ENCODE assay signal across 19 mouse cellular contexts in genomic region chr3:138763941-138764340, GRCm38 (mm10).
"Had no signal": no experiment of that assay in that cellular context is flagged by ENCODE, and none has a peak within 500 bp of the region (broad histone marks: within the 10 kb centered on the region; RNA-seq: fewer than 3 reads in every experiment).

No protein-coding gene starts in this region.

- ATAC-seq: midbrain, embryonic 13.5 days; midbrain, embryonic 15.5 days had no signal

- H3K9ac ChIP-seq: lung, embryonic 14.5 days; midbrain, embryonic 13.5 days; midbrain, embryonic 15.5 days; neural tube, embryonic 13.5 days; neural tube, embryonic 15.5 days had no signal

- H3K4me3 ChIP-seq: megakaryocyte, embryonic 14.5 days; midbrain, embryonic 13.5 days; midbrain, embryonic 15.5 days; myocyte; neural tube, embryonic 13.5 days; neural tube, embryonic 15.5 days had no signal

- H3K4me2 ChIP-seq: lung, embryonic 14.5 days; midbrain, embryonic 11.5 days; midbrain, embryonic 13.5 days; midbrain, embryonic 15.5 days; neural tube, embryonic 13.5 days; neural tube, embryonic 15.5 days had no signal

- DNase-seq: lung, adult 18-20 months; lung, embryonic 14.5 days; lung, postnatal 14 days; lung, postnatal 36 days; retina, postnatal 1 day; right cerebral cortex, adult 18-20 months; right cerebral cortex, postnatal 25 days; right cerebral cortex, postnatal 4 days; spleen, adult 18-20 months; thymus, adult 18-20 months; thymus, postnatal 14 days; thymus, postnatal 36 days had no signal

- H3K27me3 ChIP-seq: megakaryocyte, embryonic 14.5 days; midbrain, embryonic 13.5 days; midbrain, embryonic 15.5 days; neural tube, embryonic 13.5 days; neural tube, embryonic 15.5 days had no signal

- H3K4me1 ChIP-seq: megakaryocyte, embryonic 14.5 days had no signal

- H3K27ac ChIP-seq: midbrain, embryonic 13.5 days; midbrain, embryonic 15.5 days; neural tube, embryonic 13.5 days; neural tube, embryonic 15.5 days had no signal

- H3K9me3 ChIP-seq: megakaryocyte, embryonic 14.5 days; midbrain, embryonic 13.5 days; midbrain, embryonic 15.5 days; neural tube, embryonic 13.5 days; neural tube, embryonic 15.5 days had no signal

- H3K36me3 ChIP-seq: midbrain, embryonic 13.5 days; midbrain, embryonic 15.5 days; neural tube, embryonic 15.5 days had no signal
